Mouse (Mus musculus): ENCODE data around the gene Dclk2. TPM values are rescaled to one million over a fixed set of nuclear protein-coding genes. Genes with fewer than 3 reads are reported as not detected.

Gene Dclk2
- total RNA-seq, 2 experiments from 2014 or later = 141 to 146 TPM

DNA sequence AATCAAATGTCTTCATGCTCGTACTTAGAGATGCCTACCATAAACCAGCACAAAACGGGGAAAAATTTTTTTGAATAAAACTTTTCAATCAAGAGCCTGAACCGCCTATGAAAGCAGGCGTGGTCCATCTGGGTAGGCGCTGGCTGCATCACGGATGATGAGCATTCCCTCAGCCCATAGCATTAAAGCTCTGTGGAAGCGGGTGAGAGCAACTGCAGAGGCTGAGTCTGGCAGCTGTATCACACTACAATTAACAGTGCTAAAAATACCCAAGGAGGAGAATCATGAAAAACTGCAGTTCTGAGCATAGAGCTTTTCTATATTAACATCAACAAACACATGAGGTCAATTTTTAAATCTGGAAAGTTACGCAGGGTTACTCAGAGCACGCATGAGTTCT lies 23.6 kb downstream of the Dclk2 start:
- no peak for DNase-seq (ENCODE audit: low spot score in 2 of 2)

DNA sequence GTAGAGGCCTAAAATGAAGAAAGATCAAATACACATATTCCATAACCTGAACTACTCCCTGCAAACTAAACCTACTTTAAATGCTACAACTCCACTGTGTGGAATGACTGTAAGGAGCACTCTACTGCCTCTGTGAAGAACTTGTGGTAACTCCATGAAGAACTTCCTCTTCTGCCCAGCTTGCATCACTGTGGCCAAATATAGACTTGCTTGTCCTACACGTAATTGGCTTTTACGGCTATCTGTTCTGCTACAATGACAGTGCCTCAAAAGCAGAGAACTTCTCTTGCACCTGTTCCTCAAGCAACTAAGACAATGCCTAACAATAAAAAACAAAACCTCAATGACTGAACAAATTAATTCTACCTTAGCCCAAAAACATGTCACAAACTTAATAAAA lies 26.2 kb downstream of the Dclk2 start:
- DNase-seq (ENCODE audit: low spot score in 2 of 2) = no peak

DNA sequence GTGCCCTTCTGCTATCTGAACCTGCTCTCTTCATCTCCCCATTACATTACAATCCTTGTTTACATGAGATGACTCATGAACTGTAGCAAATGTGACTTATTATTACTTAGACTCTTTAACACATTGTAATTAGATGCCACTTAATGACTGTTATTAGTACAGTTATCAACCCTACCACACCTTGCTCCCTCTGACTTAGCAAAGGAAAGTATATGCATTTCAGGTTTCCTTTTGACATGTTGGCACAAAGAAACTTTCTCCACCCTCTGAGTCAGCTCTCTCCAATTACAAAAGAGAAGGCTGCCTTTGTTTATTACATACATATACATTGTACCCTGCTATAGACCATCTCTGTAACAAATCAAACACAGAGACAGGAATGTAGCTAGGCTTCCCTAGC lies 33.1 kb downstream of the Dclk2 start:
- no peak for DNase-seq (ENCODE audit: low spot score in 2 of 2)

DNA sequence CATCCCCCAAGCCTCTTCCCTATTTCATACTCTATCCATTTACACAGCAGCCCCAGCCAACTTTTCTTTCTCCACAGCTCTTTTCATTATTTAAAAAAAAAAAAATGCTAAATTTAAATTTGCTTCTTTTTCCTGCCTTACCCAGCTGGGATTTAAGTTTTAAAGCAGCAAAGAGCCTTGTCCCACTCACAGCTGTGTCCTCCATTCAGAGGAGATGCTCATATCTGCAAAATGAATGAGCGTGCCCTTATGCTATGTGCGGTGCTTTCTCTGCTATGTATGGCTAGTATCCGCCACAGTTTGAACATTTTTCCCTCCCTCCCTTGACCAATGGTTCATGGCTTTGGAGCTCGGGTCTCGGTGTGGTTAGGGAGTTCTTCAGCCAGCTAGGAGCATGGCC lies 35.5 kb downstream of the Dclk2 start:
- no peak for DNase-seq (ENCODE audit: low spot score in 2 of 2)

DNA sequence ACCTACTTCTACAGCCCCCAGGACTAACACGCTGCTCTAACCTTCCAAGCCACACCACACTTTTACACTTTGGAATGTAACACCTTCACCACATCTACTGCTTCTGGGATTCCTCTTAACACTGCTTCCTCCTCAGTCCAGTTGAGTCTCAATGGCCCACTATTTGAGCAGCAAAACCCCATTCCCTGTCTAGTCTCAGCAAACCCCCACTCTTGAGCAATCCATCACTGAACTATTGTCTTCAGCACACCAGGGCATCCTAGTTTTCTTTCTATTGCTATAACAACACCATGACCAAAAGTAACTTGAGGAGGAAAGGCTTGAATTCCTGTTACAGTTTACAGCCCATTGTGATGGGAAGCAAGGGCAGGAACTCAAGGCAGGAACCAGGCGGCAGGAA lies 36.2 kb downstream of the Dclk2 start:
- no peak for DNase-seq (ENCODE audit: low spot score in 2 of 2)

DNA sequence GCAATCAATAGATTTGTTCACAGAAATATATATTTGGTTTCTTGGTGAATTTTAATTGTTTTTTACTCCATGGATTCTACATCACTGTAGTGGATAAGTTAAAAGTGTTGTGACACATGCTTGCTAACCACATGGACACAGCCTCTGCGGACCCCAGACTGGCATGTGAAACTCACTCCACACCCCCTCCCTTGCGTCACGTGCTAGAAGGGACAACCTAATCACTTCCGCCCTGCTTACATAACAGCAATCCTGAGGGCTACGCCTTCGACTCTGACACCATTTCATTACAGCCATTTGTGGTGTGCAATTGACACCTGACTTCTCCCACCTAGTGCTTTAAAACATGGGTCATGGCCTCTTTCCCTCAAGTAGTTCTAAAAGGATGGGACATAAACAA lies 36.7 kb downstream of the Dclk2 start:
- DNase-seq (ENCODE audit: low spot score in 2 of 2) = no peak

DNA sequence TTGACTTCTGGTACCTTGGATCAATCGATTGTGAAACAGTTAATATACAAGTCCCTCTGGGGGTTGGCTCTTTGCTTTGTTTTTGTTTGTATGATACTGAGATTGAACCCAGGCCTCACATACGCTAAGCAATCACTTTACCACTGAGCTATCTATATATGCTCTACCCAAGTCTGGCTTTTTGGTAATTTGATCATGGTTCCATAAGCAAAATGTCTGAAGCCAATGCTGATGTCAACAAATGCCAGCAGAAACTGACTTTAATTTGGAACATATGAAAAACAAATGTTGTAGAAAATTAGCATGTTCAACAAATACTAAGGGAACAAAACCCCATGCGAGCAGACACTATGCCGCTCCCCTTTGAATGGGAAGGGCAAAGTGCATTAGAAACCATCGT lies 44.7 kb downstream of the Dclk2 start:
- no peak for DNase-seq (ENCODE audit: low spot score in 2 of 2)

DNA sequence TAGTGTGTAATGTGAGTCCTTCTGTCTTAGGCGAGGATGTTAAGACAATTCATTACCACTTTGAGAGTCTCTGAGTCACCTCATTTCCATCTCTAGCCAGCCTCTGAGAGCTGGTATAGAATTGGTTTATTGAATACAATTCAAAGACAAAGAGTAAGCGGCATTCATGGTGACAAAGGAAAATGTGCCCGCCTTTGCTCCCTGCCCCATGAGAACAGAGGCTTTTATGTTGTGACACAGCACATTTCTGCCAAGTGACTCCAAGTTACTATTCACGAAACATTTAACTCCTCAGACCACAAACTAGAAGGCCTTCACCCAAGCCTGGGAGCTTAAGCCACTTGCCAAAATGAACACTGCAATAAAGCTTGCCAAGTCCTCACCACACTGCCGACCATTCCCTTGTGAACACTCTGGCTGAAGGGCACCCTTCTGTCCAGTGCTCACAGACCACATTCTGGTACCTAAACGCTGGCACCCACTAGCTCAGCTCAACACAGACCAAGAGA lies 47.5 kb downstream of the Dclk2 start:
- no peak for DNase-seq (ENCODE audit: low spot score in 2 of 2)

DNA sequence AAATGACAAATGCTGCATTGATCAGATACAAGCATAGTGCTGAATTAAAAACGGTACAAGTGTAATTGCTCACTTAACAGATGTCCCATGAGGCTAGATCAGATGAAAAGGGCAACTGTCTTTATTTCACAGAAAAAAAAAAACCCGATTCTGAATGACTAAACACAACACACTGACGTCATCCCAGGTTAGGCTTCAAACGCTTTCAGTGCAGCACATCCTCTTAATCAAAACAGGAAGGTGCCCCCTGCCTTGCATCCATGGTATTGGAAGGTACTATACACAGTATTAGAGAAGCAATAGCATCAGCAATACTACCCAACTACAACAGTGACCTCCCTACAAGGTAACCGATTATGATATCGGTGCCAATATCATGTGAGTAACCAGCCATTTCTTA lies 49.7 kb downstream of the Dclk2 start:
- no peak for DNase-seq (ENCODE audit: low spot score in 2 of 2)

DNA sequence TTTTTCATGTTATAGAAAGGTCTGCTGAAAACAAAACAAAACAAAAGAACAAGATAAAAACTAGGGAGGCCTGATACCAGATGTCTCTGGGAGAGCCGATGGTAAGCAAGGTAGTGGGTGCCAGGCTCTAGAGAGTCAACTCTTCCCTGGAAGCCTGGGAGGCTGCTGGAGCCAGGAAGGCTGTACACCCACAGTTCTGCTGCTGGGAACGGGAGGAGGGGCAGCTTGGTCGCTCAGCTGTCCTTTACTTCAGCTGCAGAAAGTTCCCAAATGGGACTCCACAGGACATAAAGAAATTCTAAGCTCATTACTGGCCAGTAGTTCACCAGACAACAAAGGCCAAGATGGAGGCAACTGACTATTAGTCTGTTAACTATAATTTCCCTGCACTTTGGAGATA lies 50.2 kb downstream of the Dclk2 start:
- peak; percentile 44 to 52 for DNase-seq (ENCODE audit: low spot score in 2 of 2)

DNA sequence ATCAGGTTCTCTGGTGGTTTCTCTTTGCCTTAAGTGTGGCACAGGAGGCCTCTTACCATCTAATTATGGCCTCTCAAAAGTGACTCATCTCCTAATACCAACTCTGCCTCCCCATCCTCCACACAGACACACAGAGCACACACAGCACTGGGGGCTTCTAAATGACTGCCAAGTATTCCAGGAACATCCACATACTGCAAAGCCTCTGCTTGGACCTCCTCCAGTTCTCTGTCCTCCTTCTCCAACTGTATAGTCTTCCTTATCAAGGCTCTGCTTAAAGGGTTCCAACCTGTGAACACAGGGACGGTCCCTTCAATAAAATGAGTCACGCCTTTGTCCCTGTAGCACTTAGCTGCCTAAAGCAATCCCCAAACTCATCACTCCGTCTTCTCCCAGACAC lies 51.9 kb downstream of the Dclk2 start:
- no peak for DNase-seq (ENCODE audit: low spot score in 2 of 2)

DNA sequence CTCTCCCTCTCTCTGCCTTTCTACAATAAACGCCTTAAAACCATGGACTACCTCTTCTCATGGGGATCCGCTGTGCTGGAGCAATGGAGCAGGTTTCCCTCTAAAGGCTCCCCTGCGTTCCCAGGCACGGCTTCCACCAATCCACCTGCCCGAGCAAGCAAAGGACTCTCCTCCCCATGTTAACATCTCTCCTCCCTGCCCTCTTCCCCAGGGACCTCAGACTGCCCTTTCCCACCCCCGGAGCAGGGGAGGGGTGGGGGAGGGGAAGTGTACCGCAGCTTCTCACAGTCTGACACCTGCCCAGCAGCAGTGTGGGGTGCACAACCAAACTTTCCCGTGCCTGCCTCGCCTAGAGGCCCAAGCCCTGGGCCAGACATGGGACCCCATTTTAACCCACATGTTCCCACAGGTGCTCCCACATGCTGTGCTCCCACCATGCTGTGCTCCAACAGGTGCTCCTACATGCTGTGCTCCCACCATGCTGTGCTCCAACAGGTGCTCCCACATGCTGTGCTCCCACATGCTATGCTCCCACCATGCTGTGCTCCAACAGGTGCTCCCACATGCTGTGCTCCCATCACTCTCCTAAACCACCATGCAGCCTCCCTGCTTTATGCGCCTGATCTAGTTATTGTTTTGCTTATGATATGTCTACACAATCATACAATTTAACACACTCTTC lies 57.2 kb downstream of the Dclk2 start:
- no peak for DNase-seq (ENCODE audit: low spot score in 2 of 2)

DNA sequence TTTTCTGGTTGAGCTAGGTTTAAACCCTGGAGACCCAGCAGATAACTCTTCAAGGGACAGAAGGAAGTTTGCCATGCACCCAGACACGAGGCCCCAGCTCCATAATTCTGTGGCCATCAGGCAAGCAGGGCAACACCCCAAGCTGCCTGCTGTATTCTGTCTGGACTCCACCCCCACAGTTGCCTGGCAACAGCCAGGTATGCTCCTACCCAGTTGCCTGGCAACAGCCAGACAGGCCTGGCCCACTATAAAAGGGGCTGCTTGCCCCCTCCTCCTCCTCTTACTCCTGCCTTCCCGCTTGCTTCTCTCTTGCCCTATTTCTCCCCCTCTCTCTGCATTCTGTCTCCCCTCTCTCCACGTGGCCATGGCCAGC lies 57.7 kb downstream of the Dclk2 start:
- DNase-seq (ENCODE audit: low spot score in 2 of 2) = peak in 1 of 2 experiments; percentile 34

DNA sequence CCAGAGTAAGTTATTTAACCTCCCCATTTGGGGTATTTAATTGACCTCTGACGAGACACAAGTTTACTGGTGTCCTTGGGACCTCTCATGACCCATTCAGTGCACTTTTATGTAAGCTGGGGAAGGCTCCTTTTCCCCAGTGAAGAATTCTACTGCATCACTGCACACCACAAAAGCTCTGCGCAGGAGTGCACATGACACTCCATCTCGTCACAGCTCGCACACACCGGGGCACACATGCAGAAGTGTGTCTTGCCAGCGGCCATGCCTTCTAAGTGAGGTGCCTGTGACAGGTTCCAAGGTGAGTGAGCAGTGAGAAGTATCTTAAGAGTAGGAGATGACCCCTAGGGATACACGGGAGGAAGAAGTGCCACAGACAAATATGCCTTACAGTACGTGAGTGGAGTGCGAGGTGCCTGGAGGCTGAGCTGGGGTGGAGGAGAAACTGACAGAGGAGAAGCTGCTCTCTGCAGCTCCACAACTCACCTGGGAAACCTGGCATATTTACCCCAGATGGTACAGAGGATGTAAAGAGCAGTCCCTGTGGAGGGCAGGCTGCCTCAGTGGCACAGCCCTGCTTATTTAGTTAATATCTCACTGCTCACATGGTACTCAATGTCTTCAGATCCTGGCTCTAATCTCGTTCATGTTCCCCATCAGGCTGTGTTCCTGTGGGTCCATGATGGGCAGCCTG lies 58.3 kb downstream of the Dclk2 start:
- DNase-seq (ENCODE audit: low spot score in 2 of 2) = no peak

DNA sequence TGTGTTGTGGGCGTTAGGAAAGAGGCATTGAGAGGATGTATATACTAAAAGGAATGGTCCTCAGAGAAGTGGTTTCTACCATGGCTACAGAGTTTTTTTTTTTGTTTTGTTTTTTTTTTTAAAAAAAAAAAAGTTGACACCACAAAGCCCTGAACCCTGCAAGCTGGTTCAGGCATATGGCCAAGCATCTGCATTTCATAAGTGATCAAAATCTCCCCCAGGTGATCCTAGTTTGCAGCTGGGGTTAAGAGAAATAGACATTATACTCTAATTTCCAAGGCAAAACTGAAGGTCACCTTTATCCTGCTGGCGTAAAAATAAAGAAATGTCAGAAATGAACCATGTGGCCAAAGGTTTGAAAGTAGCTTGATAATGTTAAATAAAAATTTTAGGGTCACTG lies 60.9 kb downstream of the Dclk2 start:
- DNase-seq (ENCODE audit: low spot score in 2 of 2) = no peak

DNA sequence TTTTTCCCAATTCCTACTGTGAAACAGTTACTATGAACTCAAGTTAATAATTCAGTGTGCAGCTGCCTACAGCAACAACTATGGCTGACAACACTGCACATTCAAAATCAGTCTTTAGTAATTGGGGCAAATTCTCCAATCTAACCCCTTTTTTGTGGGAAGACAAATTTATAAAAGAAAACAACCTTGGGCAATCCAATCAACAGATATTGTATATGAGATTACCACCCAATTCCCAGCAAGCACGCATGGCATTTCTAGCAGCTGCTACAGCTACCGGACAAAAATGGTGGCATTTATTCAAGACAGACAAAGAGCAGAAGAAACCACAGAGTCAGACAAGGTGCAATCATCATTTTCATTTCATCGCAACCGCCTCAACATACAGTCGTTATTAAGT lies 62.0 kb downstream of the Dclk2 start:
- no peak for DNase-seq (ENCODE audit: low spot score in 2 of 2)

DNA sequence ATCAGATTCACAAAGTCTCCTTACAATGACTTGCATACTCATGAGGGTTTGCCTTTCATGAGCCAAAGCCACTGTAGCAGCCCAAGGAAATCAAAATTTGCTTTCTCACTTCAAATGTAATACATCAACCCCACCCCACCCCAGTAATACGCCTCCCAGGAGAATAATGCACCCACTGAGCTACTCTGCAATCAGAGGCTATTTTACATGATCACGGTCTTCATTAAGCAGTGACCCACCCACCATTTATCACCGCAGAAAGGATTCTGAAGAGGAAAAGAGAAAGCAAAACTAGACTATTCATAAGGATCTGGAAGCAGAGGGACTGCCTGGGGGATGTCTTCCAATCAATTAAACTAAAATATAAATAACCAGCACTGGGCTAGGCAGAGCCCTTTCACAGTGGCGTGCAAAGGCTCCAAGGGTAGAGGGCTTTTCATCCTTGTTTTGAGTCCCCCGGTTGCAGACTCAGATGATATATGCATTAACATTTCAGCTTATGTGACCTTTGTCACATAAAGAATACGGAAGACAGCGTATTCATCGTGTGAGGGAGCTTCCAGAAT lies 62.7 kb downstream of the Dclk2 start:
- DNase-seq (ENCODE audit: low spot score in 2 of 2) = no peak

DNA sequence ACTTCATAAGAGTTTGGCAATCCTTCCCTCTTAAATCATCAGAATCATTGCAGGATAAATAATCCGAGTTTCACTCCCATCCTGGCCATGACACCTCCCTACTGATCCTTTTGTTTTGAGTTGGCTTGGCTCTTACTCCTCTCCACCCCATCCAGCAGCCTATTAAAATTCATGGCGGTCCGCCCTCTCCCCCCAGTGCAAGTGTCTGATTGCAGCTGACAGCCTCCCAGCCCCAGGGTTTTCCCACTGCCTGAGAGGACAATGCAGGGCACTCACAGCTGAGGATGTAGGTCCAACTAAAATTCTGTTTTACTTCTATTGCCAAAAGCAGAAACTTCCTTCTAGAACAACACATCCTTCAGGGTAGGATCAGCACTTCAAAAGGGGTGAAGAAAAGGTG lies 67.8 kb downstream of the Dclk2 start:
- DNase-seq (ENCODE audit: low spot score in 2 of 2) = no peak

DNA sequence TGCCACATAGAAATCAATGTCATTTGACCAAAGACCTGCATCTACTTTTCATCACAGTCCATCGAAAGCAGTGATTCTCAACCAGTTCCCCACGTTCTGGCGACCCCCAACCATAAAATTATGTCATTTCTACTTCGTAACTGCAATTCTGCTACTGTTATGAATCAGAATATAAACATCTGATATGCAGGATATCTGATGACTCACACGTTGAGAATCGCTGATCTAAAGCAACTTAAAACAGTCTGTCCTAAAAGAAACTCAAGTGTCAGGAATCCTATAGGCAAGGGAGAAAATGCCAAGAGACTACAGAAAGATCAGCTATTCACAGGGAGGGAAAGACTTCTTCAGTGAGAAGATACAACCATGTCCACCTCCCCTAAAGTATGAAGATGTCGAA lies 69.5 kb downstream of the Dclk2 start:
- DNase-seq (ENCODE audit: low spot score in 2 of 2) = no peak

DNA sequence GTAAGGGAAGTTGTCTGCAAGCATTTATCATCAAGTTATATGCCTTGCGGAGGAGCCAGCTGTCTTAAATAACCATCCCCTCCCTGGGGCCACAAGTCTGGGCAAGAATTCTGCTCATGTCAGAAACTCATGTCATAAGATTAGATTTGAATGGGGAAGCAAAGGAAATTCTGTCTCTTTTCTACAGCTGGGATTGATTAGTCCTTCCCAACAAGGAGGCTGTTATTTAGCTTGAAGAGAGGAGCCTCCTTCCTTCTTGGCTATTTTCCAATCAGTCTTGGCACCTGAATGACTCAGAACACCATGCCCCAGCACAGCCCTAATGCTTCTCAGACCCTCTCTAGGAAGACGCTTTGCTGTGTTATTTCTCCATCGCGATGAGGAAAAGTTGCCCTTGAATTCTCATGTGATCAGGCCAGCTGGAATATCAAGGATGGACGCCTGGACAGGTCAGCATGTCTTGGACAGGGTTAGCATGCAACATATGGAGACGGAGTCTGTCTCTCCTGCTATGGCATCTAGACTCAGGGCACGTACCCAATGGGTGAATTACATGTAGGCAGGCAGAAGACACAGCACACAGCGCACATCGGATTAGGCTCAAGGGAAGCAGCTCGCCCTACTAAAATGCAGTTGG lies 70.1 kb downstream of the Dclk2 start:
- DNase-seq (ENCODE audit: low spot score in 2 of 2) = no peak

DNA sequence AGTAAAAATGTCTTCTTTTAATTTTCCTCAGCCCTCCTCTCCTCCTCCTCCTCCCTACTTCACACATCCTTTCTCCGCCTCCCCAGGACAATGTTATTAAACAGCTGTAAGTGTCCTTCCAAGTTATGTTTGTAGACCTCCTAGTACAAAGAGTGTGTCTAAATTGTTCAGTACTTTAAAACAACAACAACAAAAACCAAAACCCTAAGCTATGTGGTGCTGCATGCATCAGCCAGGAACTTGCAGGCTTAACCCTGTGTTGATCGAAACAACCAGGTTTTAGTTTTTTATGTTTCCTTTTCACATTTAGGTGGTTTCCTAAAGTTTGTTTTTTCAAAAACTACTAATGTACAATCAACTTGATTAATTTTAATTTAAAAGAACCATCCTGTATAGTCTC lies 71.3 kb downstream of the Dclk2 start:
- DNase-seq (ENCODE audit: low spot score in 2 of 2) = no peak

DNA sequence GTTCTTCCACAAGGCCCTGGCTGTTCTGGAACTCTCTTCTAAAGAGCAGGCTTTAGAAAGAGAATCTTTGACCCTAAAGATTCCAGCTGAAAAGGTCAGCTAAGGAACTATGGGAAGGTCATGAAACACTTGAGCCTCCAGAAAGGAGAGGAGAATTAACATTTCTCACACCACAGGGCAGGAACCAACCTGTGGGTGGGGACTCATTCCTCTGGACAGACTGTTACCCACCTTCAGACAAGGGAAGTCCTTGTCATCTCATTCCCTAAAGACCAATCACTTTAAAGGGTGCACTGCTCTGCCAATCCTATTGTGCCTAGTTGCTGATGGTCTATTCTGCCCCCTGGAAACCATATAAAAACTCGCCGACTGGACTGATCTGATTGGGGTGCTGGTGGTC lies 73.1 kb downstream of the Dclk2 start:
- no peak for DNase-seq (ENCODE audit: low spot score in 2 of 2)
